Mouse (Mus musculus): ENCODE results near the gene Gm26661.
A peak's percentile ranks its signal among the peaks of the same experiment; 100 is the strongest.

Gene Gm26661

GRCm38 (mm10) chr14:7791532-7792159, at the start of gene Gm26661:
Gene Gm26661, plus strand, starts transcription at chr14:7791587.
- DNase-seq: peak; percentile 43 to 55

GRCm38 (mm10) chr14:7748944-7749763, 42.2 kb upstream of the Gm26661 start:
- peak; percentile 14 to 52 for DNase-seq

- DNase-seq: no peak
Measured at GRCm38 (mm10) chr14:7749764-7750089, 41.7 kb upstream of the Gm26661 start.

GRCm38 (mm10) chr14:7765569-7766314, 25.6 kb upstream of the Gm26661 start:
- peak; percentile 58 to 70 for DNase-seq

- DNase-seq: no peak
Measured at GRCm38 (mm10) chr14:7773714-7774389, 17.5 kb upstream of the Gm26661 start.

GRCm38 (mm10) chr14:7786073-7786472, 5.3 kb upstream of the Gm26661 start:
- DNase-seq: no peak

- DNase-seq: no peak
Measured at GRCm38 (mm10) chr14:7789266-7790030, 1.9 kb upstream of the Gm26661 start.

GRCm38 (mm10) chr14:7791061-7791531, 291 bp upstream of the Gm26661 start:
- DNase-seq: no peak

GRCm38 (mm10) chr14:7795961-7796360, 4.6 kb downstream of the Gm26661 start:
- DNase-seq: no peak

- no peak for DNase-seq
Measured at GRCm38 (mm10) chr14:7800611-7801010, 9.2 kb downstream of the Gm26661 start.

- peak; percentile 65 to 68 for DNase-seq
Measured at GRCm38 (mm10) chr14:7801831-7802230, 10.4 kb downstream of the Gm26661 start.

GRCm38 (mm10) chr14:7803874-7804557, 12.6 kb downstream of the Gm26661 start:
- peak; percentile 49 to 72 for DNase-seq

GRCm38 (mm10) chr14:7804558-7804905, 13.1 kb downstream of the Gm26661 start:
- no peak for DNase-seq

- DNase-seq: no peak
Measured at GRCm38 (mm10) chr14:7807711-7808110, 16.3 kb downstream of the Gm26661 start.

- no peak for DNase-seq
Measured at GRCm38 (mm10) chr14:7808501-7808981, 17.2 kb downstream of the Gm26661 start.

- DNase-seq: no peak
Measured at GRCm38 (mm10) chr14:7809043-7809955, 17.9 kb downstream of the Gm26661 start.

- peak; percentile 98 for DNase-seq
Measured at GRCm38 (mm10) chr14:7817770-7818462, 26.5 kb downstream of the Gm26661 start, which contains the start of gene Flnb. Gene Flnb, plus strand, starts transcription at chr14:7817957.

GRCm38 (mm10) chr14:7818463-7819121, 27.2 kb downstream of the Gm26661 start:
- peak in 1 of 2 experiments; percentile 41 for DNase-seq

- no peak for DNase-seq
Measured at GRCm38 (mm10) chr14:7819446-7819845, 28.1 kb downstream of the Gm26661 start.

Measured in cerebellum, postnatal 36 days (tissue).